Mouse (Mus musculus) heart, adult 2 months (tissue): ENCODE measurements at regions not wholly inside any gene's neighbourhood (a gene's known extent, or its start where the extent isn't known, plus 50 kb on each side); places are given as distances from the start of the nearest gene placed in this dataset.

Experiments used
- DNase-seq, 2 experiments: peaks; one replicate each; pipeline ENCODE4 v3.0.0; 2021
- H3K27ac ChIP-seq: fragments of 200-600 bp; 2 replicates; pipeline ENCODE4 v1.8.1; 2022
- H3K27me3 ChIP-seq: fragments of 200-500 bp; 2 replicates; pipeline ENCODE4 v1.6.1; 2012; ENCODE audit warnings: mild to moderate bottlenecking, low read length, inconsistent platforms, mixed read lengths; ENCODE audit not compliant: control insufficient read depth, insufficient read depth
- H3K36me3 ChIP-seq: fragments of 200-500 bp; 2 replicates; pipeline ENCODE4 v1.6.1; 2012; ENCODE audit warnings: low read length, inconsistent platforms; ENCODE audit not compliant: control insufficient read depth, insufficient read depth
- H3K4me1 ChIP-seq: fragments of 200-500 bp; 2 replicates; pipeline ENCODE4 v1.6.1; 2011; ENCODE audit warnings: low read length; ENCODE audit not compliant: control insufficient read depth, insufficient read depth
- H3K4me3 ChIP-seq: fragments of 200-600 bp; 2 replicates; pipeline ENCODE4 v1.8.1; 2022
- H3K79me2 ChIP-seq: fragments of 200-500 bp; replicated peaks from 2 replicates; pipeline ENCODE4 v1.6.1; 2012; ENCODE audit warnings: mild to moderate bottlenecking, inconsistent platforms, low read length, moderate library complexity, mixed read lengths; ENCODE audit not compliant: control insufficient read depth, insufficient read depth
- H3K9ac ChIP-seq: fragments of 200-500 bp; 2 replicates; pipeline ENCODE4 v1.6.1; 2012; ENCODE audit warnings: low read depth, mild to moderate bottlenecking, control low read depth, inconsistent platforms, low read length, mixed read lengths
- CTCF ChIP-seq: fragments of 200-600 bp; IDR thresholded peaks from 2 replicates; pipeline ENCODE4 v1.8.1; 2022; ENCODE audit warnings: antibody characterized with exemption, mild to moderate bottlenecking, moderate library complexity
- EP300 ChIP-seq: fragments of 200-500 bp; IDR thresholded peaks from 2 replicates; pipeline ENCODE4 v1.6.1; 2011; ENCODE audit warnings: low read depth, low read length, control low read depth; ENCODE audit not compliant: insufficient read depth
- POLR2A ChIP-seq: fragments of 200-500 bp; IDR thresholded peaks from 2 replicates; pipeline ENCODE4 v1.6.1; 2011; ENCODE audit warnings: mild to moderate bottlenecking, low read depth, low read length, control low read depth; ENCODE audit not compliant: insufficient read depth
- WGBS: fragments of 180-500 bp; shearing (Covaris S2); methylation state at CpG from one replicate; pipeline ENCODE4 v1.1.7; 2018; 5-methylcytosine and 5-hydroxymethylcytosine counted together
- intact Hi-C: fragments of 180-260 bp; cut with DNase I; formaldehyde crosslinking; loops from one replicate; pipeline ENCODE4 v1.15.1; 2025

DNA sequence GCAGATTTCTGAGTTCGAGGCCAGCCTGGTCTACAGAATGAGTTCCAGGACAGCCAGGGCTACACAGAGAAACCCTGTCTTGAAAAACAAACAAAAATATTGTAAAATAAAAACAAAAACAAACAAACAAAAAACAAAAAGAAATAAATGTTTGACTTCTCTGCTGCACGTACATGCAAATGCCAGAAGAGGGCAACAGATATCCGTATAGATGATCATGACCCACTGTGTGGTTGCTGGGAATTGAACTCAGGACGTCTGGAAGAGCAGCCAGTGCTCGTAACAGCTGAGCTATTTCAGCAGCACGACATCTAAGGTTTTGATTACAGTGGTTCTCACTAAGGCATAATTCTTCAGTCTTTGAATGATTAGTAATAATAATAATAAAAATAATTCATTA lies 262.8 kb downstream of the Eepd1 start:
- DNase-seq: no peak
- Histone ChIP-seq H3K36me3 (no peaks in the 10 kb centered on the region), H3K79me2 (no peaks in the 10 kb centered on the region), H3K9ac (no peak overlapping the region), H3K4me3 (no peak overlapping the region), H3K27ac (no peak overlapping the region), H3K4me1 (no peaks in the 10 kb centered on the region), H3K27me3 (no peaks in the 10 kb centered on the region)
- intact Hi-C loops: no loop called here
- WGBS: 52% methylated on average over 6 of the region's 6 CpGs
- TF ChIP-seq POLR2A: no peak
- TF ChIP-seq CTCF: no peak
- TF ChIP-seq EP300: no peak

DNA sequence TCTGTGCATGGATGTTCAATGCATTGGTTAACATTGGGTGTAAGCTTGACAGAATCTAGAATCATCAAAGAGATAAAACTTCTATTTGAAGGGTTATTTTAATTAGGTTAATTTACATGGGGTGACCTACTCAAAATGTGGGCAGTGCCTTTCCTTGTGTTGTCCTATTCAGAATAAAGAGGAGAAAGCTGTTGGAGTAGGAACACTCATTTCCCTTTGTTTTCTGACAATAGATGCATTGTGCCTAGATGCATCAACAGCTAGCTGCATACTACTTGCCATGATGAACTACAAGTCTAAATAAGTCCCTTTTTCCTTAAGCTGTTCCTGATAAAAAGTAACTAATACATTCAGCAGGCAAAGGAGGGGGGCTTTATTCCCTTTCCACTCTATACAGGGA lies 269.8 kb downstream of the Eepd1 start:
- Histone ChIP-seq H3K27ac (no peak overlapping the region), H3K4me3 (no peak overlapping the region), H3K36me3 (no peaks in the 10 kb centered on the region), H3K27me3 (no peaks in the 10 kb centered on the region), H3K79me2 (no peaks in the 10 kb centered on the region), H3K4me1 (no peaks in the 10 kb centered on the region), H3K9ac (no peak overlapping the region)
- intact Hi-C loops: no loop called here
- no peak for DNase-seq
- TF ChIP-seq POLR2A (no peak), CTCF (no peak), EP300 (no peak)

DNA sequence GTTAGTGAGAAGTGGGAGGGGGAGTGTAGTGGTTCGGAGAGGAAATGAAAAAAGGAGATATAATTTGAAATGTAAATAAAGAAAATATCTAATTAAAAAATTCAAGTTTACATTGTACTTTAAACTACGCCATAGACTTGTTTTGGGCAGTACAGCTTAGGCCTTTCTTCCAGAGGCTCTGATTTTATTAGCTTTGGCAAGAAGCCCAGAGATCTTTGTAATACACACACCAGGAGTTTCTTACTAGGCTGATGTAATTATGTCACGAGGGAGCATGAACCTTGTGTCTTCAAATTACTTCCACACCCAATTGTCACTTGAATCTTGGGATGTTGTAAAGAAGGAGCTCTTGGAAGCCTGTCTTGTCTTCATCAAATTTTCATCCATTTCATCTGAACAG lies 292.6 kb downstream of the Eepd1 start:
- Histone ChIP-seq H3K9ac (no peak overlapping the region), H3K36me3 (no peaks in the 10 kb centered on the region), H3K4me1 (no peaks in the 10 kb centered on the region), H3K4me3 (no peak overlapping the region), H3K79me2 (no peaks in the 10 kb centered on the region), H3K27ac (no peak overlapping the region), H3K27me3 (no peaks in the 10 kb centered on the region)
- 32% methylated on average over 3 of the region's 3 CpGs for WGBS
- intact Hi-C loops: no loop called here
- no peak for DNase-seq
- TF ChIP-seq POLR2A (no peak), CTCF (no peak), EP300 (no peak)

DNA sequence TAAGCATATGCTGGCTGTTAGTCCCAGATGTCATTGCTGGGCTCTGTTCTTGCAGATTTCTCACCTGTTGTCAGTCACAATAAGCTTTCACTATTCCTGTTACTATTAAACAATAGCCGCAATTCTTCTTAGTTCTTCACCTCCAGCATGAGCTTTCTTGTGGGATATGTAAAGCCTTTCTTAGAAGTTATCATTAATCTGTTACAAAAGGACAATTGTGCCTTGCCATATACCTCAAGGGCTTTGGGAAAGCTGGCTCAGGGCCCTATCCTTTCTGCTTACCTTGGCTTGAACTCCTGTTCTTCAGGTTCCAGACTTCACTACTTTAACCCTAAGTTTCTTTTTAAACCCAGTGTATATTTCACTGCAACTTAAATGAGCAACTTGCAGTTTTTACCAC lies 301.3 kb downstream of the Eepd1 start:
- Histone ChIP-seq H3K27me3 (no peaks in the 10 kb centered on the region), H3K27ac (no peak overlapping the region), H3K9ac (no peak overlapping the region), H3K36me3 (no peaks in the 10 kb centered on the region), H3K79me2 (no peaks in the 10 kb centered on the region), H3K4me1 (no peaks in the 10 kb centered on the region), H3K4me3 (no peak overlapping the region)
- intact Hi-C loops: no loop called here
- TF ChIP-seq CTCF: no peak
- no peak for TF ChIP-seq EP300
- TF ChIP-seq POLR2A: no peak
- 95% methylated on average over 1 of the region's 1 CpGs for WGBS
- DNase-seq: no peak

DNA sequence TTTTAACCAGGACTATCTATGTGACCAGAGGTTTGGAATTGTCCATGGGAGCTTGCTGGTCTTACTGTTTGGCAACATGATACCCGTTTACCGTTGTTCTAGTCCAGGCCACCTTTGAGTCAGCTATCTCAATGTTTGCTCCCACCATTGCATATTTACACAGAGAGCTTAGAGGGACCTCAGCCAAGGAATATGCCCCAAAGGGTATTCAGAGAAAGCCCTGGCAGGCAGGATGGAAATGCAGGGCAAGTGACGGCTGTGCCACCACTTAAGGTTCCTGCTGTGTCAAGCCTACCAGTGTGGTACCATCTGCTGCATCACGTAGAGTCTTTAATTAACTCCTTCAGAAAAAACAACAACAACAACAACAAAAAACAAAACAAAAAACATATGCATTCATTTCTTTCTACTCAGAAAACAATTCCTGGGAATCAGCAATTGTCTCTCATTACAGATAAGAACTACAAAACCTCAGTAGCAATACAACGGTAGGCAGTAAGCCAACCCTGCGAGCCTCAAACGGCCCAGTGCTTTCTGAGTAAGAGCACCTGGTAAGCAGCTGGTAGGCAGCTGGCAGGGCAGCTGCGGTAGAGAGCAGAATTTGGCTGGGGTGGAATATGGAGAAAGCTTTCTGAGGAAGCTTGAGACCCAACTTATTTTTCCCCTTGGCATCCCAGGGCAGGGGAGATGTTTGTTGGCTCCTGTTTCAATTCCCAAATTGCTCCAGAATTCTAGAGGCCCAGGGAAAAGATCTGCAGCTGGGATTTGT lies 314.0 kb downstream of the Eepd1 start:
- no peak overlapping the region for H3K4me3 ChIP-seq
- WGBS: 70% methylated on average over 8 of the region's 8 CpGs
- no peak for DNase-seq
- no peaks in the 10 kb centered on the region for H3K27me3 ChIP-seq
- no peak for TF ChIP-seq POLR2A
- no peak for TF ChIP-seq CTCF
- no peak for TF ChIP-seq EP300
- H3K79me2 ChIP-seq: no peaks in the 10 kb centered on the region
- no peak overlapping the region for H3K27ac ChIP-seq
- intact Hi-C loops: no loop called here
- no peaks in the 10 kb centered on the region for H3K36me3 ChIP-seq
- H3K4me1 ChIP-seq: no peaks in the 10 kb centered on the region
- H3K9ac ChIP-seq: no peak overlapping the region

DNA sequence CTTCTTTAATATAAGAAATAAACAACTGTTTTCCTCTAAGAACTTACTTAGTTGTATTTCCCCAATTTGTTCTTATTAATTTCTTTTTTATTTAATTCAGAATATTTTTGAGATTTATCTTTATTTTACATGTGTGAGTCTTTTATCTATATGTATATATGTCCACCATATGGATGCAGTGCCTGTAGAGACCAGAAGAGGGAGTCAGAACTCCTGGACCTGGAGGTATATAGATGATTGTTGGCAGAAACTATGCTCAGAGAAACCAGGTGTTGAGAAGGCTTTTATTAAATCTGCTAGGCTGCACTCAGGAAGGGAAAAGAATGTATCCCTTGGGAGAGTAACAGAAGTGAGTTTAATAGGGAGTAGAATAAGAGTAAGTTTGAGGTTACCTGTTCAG lies 328.2 kb downstream of the Eepd1 start:
- H3K4me1 ChIP-seq: no peaks in the 10 kb centered on the region
- H3K79me2 ChIP-seq: no peaks in the 10 kb centered on the region
- H3K36me3 ChIP-seq: no peaks in the 10 kb centered on the region
- no peak overlapping the region for H3K9ac ChIP-seq
- intact Hi-C loops: no loop called here
- DNase-seq: no peak
- no peak overlapping the region for H3K27ac ChIP-seq
- TF ChIP-seq EP300 (no peak), POLR2A (no peak), CTCF (no peak)
- H3K4me3 ChIP-seq: no peak overlapping the region
- H3K27me3 ChIP-seq: no peaks in the 10 kb centered on the region
